Mouse (Mus musculus) thymus, postnatal 25 days (tissue): ENCODE data around the gene Metap1d.
A peak's percentile ranks its signal among the peaks of the same experiment; 100 is the strongest.

Experiments used
- DNase-seq: peaks from one replicate; pipeline ENCODE4 v3.0.0; 2022

The Metap1d gene

GRCm38 (mm10) chr2:71475760-71476159, 22.7 kb downstream of the Metap1d start:
- DNase-seq, result no peak

DNA sequence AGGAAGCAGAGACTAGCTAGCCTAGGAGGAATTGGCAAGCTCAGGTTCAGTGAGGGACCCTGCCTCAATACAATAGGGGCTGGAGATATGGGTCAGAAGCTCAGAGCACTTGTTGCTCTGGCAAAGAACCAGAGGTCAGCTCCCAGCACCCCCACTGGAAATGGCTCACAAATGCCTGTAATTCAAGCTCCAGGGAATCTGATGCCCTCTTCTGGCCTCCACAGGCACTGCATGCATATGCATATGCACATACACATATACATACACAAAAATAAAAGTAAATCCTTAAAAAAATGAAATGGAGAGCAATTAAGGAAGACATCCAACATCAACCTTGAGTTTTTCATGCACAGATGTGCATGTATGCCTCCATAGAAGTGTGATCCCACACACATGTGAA, 24.7 kb downstream of the Metap1d start:
- DNase-seq, result no peak

DNA sequence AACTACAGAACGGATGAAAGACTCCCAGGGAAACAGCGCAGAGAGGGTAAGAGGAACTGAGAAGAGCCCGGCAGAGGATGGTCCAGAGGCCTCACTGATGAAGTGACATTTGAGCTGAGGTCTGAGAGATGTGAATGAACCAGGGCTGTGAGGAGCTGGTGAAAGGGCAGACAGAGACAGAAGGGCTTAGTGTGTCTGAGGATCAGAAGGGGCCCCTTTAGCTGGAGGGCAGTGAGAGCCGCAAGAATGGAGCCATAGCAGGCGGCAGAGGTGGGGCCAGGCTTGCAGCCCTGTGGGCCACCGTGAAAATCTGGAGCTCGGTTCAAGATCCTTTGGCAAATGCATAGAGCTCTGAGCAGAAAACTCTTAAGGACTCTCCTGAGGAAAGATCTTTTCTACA, 26.8 kb downstream of the Metap1d start:
- DNase-seq, result no peak

- no peak for DNase-seq
These were observed 28.7 kb downstream of the Metap1d start for GRCm38 (mm10) chr2:71481825-71482224.

DNA sequence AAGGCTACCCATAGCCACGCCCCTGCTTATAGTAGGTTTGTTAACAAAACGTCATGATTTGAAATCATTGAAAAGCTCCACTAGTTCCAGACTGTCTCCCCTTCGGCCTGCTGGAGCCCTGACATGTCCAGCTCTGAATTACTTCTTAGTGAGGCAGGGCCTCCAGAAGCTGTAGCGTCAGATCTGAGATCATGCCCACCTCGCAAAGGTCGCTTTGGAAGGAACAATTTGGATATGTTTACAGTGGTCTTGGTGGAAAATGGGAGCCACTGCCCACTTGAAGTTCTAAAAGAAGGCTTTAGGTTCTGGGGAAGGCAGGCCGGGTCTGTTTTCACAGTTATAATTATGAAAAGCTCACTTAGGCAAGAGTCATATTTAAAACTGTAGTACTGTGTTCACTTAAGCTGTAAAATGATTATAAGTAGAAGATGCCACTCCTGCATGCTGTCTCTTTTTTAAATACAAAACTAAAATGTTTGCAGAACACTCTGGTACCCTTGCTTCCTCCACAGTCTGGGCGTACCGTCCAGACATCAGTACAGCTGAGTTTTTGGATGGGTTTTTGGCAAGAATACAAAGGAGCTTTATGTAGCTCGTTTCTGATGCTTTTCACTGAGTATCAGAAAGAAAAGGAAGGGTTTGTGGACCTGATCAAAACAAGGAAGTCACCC, 30.1 kb downstream of the Metap1d start:
- DNase-seq, result no peak

DNA sequence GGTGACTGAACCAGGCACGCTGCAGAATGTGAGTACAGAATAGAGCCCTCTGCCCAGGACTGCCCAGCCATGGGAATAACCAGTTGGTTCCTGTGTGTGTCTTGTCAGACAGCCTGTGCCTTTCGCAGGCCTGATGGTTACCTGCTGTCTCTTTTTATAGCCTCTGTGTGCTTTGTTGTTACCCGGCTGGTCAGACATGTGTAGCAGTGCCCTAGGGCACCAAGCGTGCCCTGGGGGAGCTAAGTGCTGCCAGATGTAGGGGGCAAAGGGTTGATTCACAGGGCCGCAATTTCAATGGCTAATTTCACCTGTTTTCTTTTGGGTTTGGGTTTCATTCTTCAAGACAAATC, 30.6 kb downstream of the Metap1d start:
- no peak for DNase-seq

GRCm38 (mm10) chr2:71491295-71491694, 38.2 kb downstream of the Metap1d start:
- DNase-seq, result no peak

DNA sequence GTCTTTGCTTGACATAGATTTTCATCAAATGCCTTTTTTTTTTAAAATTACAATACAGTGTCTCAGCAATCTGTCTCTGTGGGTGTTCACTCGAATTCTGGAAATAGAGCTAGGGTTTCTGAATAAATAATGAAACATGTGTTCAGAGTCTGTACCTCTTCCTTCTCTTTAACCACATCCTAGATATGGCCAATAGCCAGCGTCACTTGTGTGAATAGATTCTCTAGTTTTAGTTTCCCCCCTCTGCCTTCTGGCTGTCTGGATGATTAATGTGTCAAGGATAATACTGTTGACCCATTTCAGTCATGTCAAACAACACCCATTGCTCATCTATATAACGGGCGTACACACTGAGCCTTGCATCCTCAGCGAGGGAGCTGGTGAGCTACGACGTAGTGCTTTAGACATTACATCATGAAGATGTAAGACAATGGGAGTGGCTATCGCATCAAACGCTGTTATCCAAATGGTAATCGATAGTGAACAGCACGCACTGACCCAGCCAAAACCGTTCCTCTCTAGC, 40.1 kb downstream of the Metap1d start:
- no peak for DNase-seq

- no peak for DNase-seq
These were observed 41.4 kb downstream of the Metap1d start for GRCm38 (mm10) chr2:71494503-71494902.

DNA sequence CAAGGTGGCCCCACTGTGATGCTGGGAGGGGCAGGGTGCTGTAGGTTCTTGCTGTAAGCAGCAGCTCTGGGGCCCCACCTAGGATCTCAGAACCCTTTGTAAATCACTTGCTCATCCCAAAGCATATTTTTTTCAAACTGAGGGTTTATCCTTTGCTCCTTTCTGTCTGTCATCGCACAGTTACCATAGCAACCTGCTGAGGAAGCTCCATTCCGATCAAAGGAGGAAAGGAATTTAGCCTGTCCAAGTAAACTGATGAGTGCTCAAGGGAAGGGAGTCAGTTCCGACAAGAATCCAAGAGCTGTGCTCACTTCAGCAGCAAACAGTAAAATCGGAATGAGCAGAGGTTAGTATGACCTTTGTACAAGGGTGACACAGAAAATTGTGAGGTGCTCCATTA, 41.9 kb downstream of the Metap1d start:
- DNase-seq, result no peak

- no peak for DNase-seq
These were observed 44.1 kb downstream of the Metap1d start for GRCm38 (mm10) chr2:71497175-71497574.

- no peak for DNase-seq
These were observed 46.5 kb downstream of the Metap1d start for GRCm38 (mm10) chr2:71499276-71500230.

GRCm38 (mm10) chr2:71504852-71505251, 51.8 kb downstream of the Metap1d start:
- DNase-seq, result no peak

- DNase-seq, result no peak
These were observed 58.1 kb downstream of the Metap1d start for GRCm38 (mm10) chr2:71511209-71511608.

DNA sequence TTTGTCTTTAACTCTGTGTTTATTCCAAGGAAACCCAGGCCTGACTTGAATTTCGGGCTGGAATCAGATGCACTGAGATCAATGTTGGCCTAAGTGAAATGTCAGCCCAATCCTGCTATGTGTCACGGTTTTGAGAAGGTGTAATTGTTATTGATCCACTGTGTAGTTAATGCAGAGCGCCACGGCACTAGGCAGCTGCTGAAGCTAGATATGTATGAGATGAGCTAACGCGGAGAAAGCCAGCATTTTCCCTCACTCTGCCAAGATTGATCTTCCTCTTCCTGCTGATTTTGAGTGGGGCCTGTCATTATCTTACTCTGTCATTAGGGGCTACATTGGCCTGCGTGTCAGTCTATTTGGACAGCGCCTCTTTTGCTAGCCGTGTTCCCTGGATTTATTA, 59.2 kb downstream of the Metap1d start:
- DNase-seq, result no peak

GRCm38 (mm10) chr2:71516995-71517394, 63.9 kb downstream of the Metap1d start:
- DNase-seq, result no peak

GRCm38 (mm10) chr2:71517466-71518099, 64.5 kb downstream of the Metap1d start:
- no peak for DNase-seq

DNA sequence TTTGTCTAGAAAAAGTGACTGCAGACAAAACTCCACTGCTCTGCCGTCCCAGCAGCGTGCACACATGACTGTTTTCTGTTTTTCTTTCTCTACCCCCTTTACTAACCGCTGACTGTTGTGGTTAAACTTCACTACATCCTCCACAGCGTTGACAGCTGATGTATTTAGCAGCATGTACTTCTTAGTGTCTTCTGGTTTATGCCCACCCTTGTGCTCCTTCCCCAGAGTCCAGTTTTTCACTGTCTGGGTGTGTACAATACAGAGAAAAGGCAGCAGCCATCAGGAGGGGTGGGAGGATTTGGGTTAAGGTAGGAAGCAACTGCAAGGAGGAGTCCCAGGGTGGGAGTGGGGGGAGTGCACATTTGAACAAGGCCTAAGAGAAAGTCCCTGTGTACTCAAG, 69.8 kb downstream of the Metap1d start:
- DNase-seq, result peak; percentile 53

GRCm38 (mm10) chr2:71523431-71523830, 70.4 kb downstream of the Metap1d start:
- DNase-seq, result peak; percentile 17

DNA sequence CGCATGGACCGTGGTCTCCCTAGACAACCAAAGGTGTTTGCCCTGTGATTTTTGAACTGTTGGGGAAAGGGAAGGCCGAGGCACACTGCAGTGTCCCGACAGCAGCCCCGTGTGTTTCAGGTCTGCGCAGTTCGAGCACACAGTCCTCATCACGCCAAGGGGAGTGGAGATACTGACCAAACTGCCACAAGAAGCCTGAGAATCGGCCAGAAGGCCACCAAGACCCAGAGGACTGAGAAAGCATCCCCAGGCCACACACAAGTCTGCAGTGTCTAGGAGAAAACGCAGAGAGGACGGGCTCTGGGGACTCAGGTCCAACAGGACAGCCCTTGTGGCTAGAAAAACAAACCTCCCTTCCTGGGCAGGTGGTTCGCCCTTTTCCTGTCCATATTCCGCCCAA, 71.7 kb downstream of the Metap1d start:
- DNase-seq, result no peak

DNA sequence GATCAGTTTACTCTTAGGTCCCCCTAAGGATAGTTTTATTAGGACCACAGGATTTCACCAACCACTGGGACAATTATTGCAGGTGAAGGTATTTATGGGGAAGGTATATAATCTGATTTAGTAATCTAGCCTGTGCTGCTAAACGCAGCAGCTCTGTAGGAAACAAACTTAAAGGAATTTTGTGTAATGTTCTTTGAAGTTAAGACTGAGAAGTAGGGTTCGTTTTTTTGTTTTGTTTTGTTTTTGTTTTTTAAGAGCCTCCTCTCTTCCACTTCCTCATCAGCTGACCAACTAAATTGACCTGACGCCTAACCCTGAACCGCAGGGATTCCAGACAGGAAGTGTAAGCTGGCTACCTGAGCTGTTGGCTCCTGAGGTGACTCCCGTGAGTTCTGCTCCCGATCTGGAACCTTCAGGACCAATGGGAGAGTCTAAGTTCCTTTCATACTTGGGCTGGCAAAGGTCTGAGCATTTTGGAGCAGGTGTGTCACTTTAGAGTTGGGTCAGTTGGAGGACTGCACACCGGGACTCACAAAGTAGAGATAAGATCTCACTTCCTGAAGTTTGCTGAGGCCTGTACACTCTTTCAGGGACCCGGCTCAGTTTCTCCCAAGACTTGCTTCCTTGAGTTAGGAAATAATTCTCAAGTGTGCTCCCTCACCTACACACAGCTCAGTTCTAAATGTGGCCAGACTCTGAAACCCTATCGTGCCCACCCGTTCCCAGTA, 73.7 kb downstream of the Metap1d start:
- peak; percentile 9 for DNase-seq

DNA sequence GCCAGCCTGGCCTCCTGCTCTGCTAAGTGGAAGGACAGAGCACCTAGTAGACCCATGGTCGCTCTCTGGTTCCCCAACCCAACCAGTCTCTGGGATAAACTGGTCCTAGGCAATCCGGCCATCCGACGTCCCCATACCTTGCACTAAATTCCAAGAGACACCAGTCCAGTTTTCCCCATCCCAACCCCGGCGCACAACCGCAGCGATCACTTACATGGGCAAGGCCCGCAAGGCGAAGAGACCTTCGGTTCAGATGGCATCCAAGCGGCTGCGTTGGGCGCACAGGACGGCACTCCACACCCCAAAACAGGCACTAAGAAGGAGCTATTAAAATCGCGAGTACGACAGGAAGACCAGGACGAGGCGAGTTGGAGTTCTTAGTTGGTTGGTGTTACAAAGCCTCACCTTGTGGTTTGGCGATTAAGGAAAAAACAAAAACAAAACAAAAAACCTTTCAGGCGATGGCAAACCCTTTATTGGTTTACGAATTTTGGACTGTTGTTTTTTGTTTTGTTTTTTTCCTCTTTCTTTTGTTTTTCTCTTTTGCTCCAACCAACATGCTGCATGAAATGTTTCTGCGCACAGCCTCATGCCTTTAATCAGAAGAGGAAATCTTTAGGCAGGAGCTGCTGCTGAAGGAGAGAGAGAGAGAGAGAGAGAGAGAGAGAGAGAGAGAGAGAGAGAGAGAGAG, 74.4 kb downstream of the Metap1d start:
- peak; percentile 27 for DNase-seq
